Mouse (Mus musculus) yolk sac, embryonic 10.5 days (tissue): Measurements from ENCODE around the gene Tbp.
A peak's percentile ranks its signal among the peaks of the same experiment; 100 is the strongest.
"Not testable (repeated sequence)": the region's sequence is repeated elsewhere in the genome, so short reads cannot be mapped to it uniquely, and the experiment has no call there.

ENCODE experiments used
- DNase-seq: peaks from one replicate; pipeline ENCODE4 v3.0.0-alpha.2; 2017; ENCODE audit warnings: low spot score

Tbp gene

GRCm38 (mm10) chr17:15536457-15536904 lies 36.8 kb downstream of the Tbp start:
- DNase-seq, result peak; percentile 20

- DNase-seq, result no peak
Measured at GRCm38 (mm10) chr17:15540309-15540708, 40.6 kb downstream of the Tbp start.

GRCm38 (mm10) chr17:15543868-15544267 lies 44.2 kb downstream of the Tbp start:
- not testable (repeated sequence) for DNase-seq

- no peak for DNase-seq
Measured at GRCm38 (mm10) chr17:15546440-15546839, 46.8 kb downstream of the Tbp start.

- no peak for DNase-seq
Measured at GRCm38 (mm10) chr17:15549713-15550112, 50.0 kb downstream of the Tbp start.

- DNase-seq, result no peak
Measured at GRCm38 (mm10) chr17:15559946-15560345, 60.3 kb downstream of the Tbp start.

GRCm38 (mm10) chr17:15564014-15564927 lies 64.6 kb downstream of the Tbp start, which contains the start of gene Prdm9:
Prdm9 (minus strand) TSS chr17:15564354.
- DNase-seq, result peak; percentile 99

GRCm38 (mm10) chr17:15564928-15565300 lies 65.2 kb downstream of the Tbp start:
- no peak for DNase-seq

GRCm38 (mm10) chr17:15566908-15567307 lies 67.2 kb downstream of the Tbp start:
- DNase-seq, result no peak

GRCm38 (mm10) chr17:15575056-15575455 lies 75.4 kb downstream of the Tbp start:
- no peak for DNase-seq

GRCm38 (mm10) chr17:15577291-15577694 lies 77.6 kb downstream of the Tbp start:
- DNase-seq, result peak; percentile 18
